ENCODE assay signal across 25 mouse cellular contexts in genomic region chr1:130085207-130085606, GRCm38 (mm10).
DNase-seq lines count a peak whose midpoint lies in the region; ATAC-seq lines count a peak whose summit lies in the region.
"Had no signal": no experiment of that assay in that cellular context is flagged by ENCODE, and none has a peak within 500 bp of the region (broad histone marks: within the 10 kb centered on the region; RNA-seq: fewer than 3 reads in every experiment).

No protein-coding gene starts in this region.

- H3K4me3 ChIP-seq in kidney, embryonic 16.5 days (ENCODE audit: low read length): no peak overlapping the region
- H3K4me3 ChIP-seq in midbrain, embryonic 11.5 days (ENCODE audit: low read depth, low read length): no peak overlapping the region
- no peak overlapping the region for H3K4me3 ChIP-seq in midbrain, embryonic 16.5 days (ENCODE audit: low read depth, low read length)
- H3K4me3 ChIP-seq: forebrain, embryonic 10.5 days; forebrain, embryonic 13.5 days; gastrocnemius, adult 2 months; heart, embryonic 12.5 days; heart, embryonic 15.5 days; hindbrain, embryonic 10.5 days; hindbrain, embryonic 15.5 days had no signal

- no peaks in the 10 kb centered on the region for H3K36me3 ChIP-seq in kidney, embryonic 16.5 days (ENCODE audit: insufficient read depth, low read length)
- no peaks in the 10 kb centered on the region for H3K36me3 ChIP-seq in midbrain, embryonic 11.5 days (ENCODE audit: control insufficient read depth, insufficient read depth, low read length)
- H3K36me3 ChIP-seq in midbrain, embryonic 16.5 days (ENCODE audit: control insufficient read depth, insufficient read depth, low read length): no peaks in the 10 kb centered on the region
- H3K36me3 ChIP-seq: forebrain, embryonic 10.5 days; heart, embryonic 12.5 days; heart, embryonic 15.5 days; hindbrain, embryonic 10.5 days; hindbrain, embryonic 15.5 days had no signal

- no peaks in the 10 kb centered on the region for H3K9me3 ChIP-seq in kidney, embryonic 16.5 days (ENCODE audit: low read length)
- H3K9me3 ChIP-seq in midbrain, embryonic 11.5 days (ENCODE audit: control insufficient read depth, low read length): no peaks in the 10 kb centered on the region
- H3K9me3 ChIP-seq in midbrain, embryonic 16.5 days (replicated peaks; ENCODE audit: control insufficient read depth, low read length, poor library complexity, severe bottlenecking): no peaks in the 10 kb centered on the region
- H3K9me3 ChIP-seq: forebrain, embryonic 10.5 days; forebrain, embryonic 13.5 days; heart, embryonic 12.5 days; heart, embryonic 15.5 days; hindbrain, embryonic 10.5 days; hindbrain, embryonic 15.5 days had no signal

- no peak for ATAC-seq in kidney, embryonic 16.5 days (ENCODE audit: low FRiP score, low TSS enrichment)
- ATAC-seq in midbrain, embryonic 11.5 days (ENCODE audit: low FRiP score): no peak
- no peak for ATAC-seq in midbrain, embryonic 16.5 days
- ATAC-seq in megakaryocyte progenitor cell, adult 5-6 weeks (replicated peaks; ENCODE audit: poor library complexity): no peak
- ATAC-seq: forebrain, embryonic 13.5 days; forebrain, embryonic 16.5 days; Patski had no signal

- H3K4me2 ChIP-seq in kidney, embryonic 16.5 days (replicated peaks; ENCODE audit: low read depth, low read length): no peak overlapping the region
- no peak overlapping the region for H3K4me2 ChIP-seq in midbrain, embryonic 11.5 days
- H3K4me2 ChIP-seq in midbrain, embryonic 16.5 days (ENCODE audit: low read length): no peak overlapping the region
- H3K4me2 ChIP-seq: forebrain, embryonic 13.5 days; heart, embryonic 12.5 days; heart, embryonic 15.5 days; hindbrain, embryonic 15.5 days had no signal

- WGBS in kidney, embryonic 16.5 days: 37% methylated on average over 3 of the region's 3 CpGs
- WGBS in midbrain, embryonic 11.5 days: 77% methylated on average over 3 of the region's 3 CpGs
- 69% methylated on average over 3 of the region's 3 CpGs for WGBS in midbrain, embryonic 16.5 days

- no peaks in the 10 kb centered on the region for H3K4me1 ChIP-seq in kidney, embryonic 16.5 days (ENCODE audit: insufficient read depth, low read length)
- no peaks in the 10 kb centered on the region for H3K4me1 ChIP-seq in midbrain, embryonic 11.5 days (ENCODE audit: control insufficient read depth, insufficient read depth, low read length)
- no peaks in the 10 kb centered on the region for H3K4me1 ChIP-seq in midbrain, embryonic 16.5 days (ENCODE audit: control insufficient read depth, insufficient read depth, low read length)
- H3K4me1 ChIP-seq: forebrain, embryonic 10.5 days; forebrain, embryonic 13.5 days; heart, embryonic 12.5 days; heart, embryonic 15.5 days; hindbrain, embryonic 10.5 days; hindbrain, embryonic 15.5 days had no signal

- no peak overlapping the region for H3K27ac ChIP-seq in kidney, embryonic 16.5 days (ENCODE audit: low read length)
- H3K27ac ChIP-seq in midbrain, embryonic 11.5 days (ENCODE audit: low read depth, low read length): no peak overlapping the region
- no peak overlapping the region for H3K27ac ChIP-seq in midbrain, embryonic 16.5 days (ENCODE audit: low read length)
- H3K27ac ChIP-seq: forebrain, embryonic 10.5 days; forebrain, embryonic 13.5 days; gastrocnemius, adult 2 months; heart, embryonic 15.5 days; hindbrain, embryonic 10.5 days; hindbrain, embryonic 15.5 days had no signal

- peak; percentile 7 for DNase-seq in kidney, postnatal 10 days
- peak; percentile 2 for DNase-seq in midbrain, embryonic 11.5 days (ENCODE audit: low spot score, missing footprints)
- peak; percentile 8 for DNase-seq in mesoderm, embryonic 11.5 days (ENCODE audit: low read depth, low spot score)
- DNase-seq: adrenal gland, postnatal 10 days; adrenal gland, postnatal 36 days; B cell, adult 2 months; cerebellum, adult 18-20 months; cerebellum, adult 9-10 months; cerebellum, postnatal 14 days; gastrocnemius, adult 2 months; gastrocnemius, postnatal 14 days; heart, adult 18-20 months; heart, postnatal 10 days; heart, postnatal 36 days had no signal

- H3K27me3 ChIP-seq in kidney, embryonic 16.5 days (ENCODE audit: insufficient read depth, low read length): no peaks in the 10 kb centered on the region; the same call in 1 of the 2 replicates
- no peaks in the 10 kb centered on the region for H3K27me3 ChIP-seq in midbrain, embryonic 11.5 days (ENCODE audit: control insufficient read depth, insufficient read depth, low read length)
- no peaks in the 10 kb centered on the region for H3K27me3 ChIP-seq in midbrain, embryonic 16.5 days (ENCODE audit: control insufficient read depth, insufficient read depth, low read depth, low read length)
- H3K27me3 ChIP-seq: forebrain, embryonic 13.5 days; heart, embryonic 12.5 days; heart, embryonic 15.5 days; hindbrain, embryonic 15.5 days; Patski had no signal

- no peak overlapping the region for H3K9ac ChIP-seq in kidney, embryonic 16.5 days (replicated peaks; ENCODE audit: low read length)
- H3K9ac ChIP-seq in midbrain, embryonic 11.5 days (ENCODE audit: low read length): no peak overlapping the region
- no peak overlapping the region for H3K9ac ChIP-seq in midbrain, embryonic 16.5 days (ENCODE audit: low read depth, low read length)
- H3K9ac ChIP-seq: forebrain, embryonic 13.5 days; heart, embryonic 12.5 days; heart, embryonic 15.5 days; hindbrain, embryonic 15.5 days had no signal
